ENCODE assay signal across 12 mouse cellular contexts in the genomic region with DNA sequence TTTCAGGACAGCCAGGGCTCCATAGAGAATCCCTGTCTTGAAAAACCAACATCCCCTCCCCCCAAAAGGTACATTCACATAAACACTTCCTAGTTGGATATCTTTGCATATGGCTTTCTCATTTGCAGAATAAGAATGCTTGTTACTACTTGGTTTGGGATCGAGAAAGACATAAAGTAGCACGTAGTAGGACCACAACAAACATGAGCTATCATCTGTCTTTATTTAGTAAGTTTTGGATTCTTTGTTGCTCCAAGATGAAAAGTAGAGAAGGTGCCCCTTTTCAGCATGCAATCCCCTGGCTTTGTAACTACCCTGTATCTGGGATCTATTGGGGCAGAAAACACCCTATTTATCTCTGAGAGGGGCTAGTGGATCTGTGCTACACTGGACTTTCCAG.
"Had no signal": no experiment of that assay in that cellular context is flagged by ENCODE, and none has a peak within 500 bp of the region (broad histone marks: within the 10 kb centered on the region; RNA-seq: fewer than 3 reads in every experiment).

No protein-coding gene starts in this region.

- H3K36me3 ChIP-seq: intestine, embryonic 15.5 days; limb, embryonic 12.5 days; midbrain, embryonic 10.5 days; neural tube, embryonic 15.5 days had no signal

- H3K9me3 ChIP-seq: intestine, embryonic 15.5 days; limb, embryonic 12.5 days; midbrain, embryonic 10.5 days; neural tube, embryonic 15.5 days had no signal

- H3K9ac ChIP-seq: intestine, embryonic 15.5 days; limb, embryonic 12.5 days; liver, embryonic 14.5 days; neural tube, embryonic 15.5 days had no signal

- H3K4me1 ChIP-seq: intestine, embryonic 15.5 days had no signal

- H3K4me3 ChIP-seq: intestine, embryonic 15.5 days; limb, embryonic 12.5 days; midbrain, embryonic 10.5 days; myocyte; neural tube, embryonic 15.5 days had no signal

- DNase-seq: kidney, adult 2 months; kidney, postnatal 25 days; liver; midbrain, embryonic 14.5 days; thymus, adult 18-20 months; thymus, postnatal 14 days had no signal

- H3K27me3 ChIP-seq: intestine, embryonic 15.5 days; limb, embryonic 12.5 days; neural tube, embryonic 15.5 days had no signal

- H3K4me2 ChIP-seq: intestine, embryonic 15.5 days; limb, embryonic 12.5 days; neural tube, embryonic 15.5 days had no signal

- H3K27ac ChIP-seq: intestine, embryonic 15.5 days; liver, embryonic 14.5 days; midbrain, embryonic 10.5 days had no signal

- ATAC-seq: intestine, embryonic 15.5 days had no signal
